Mouse (Mus musculus) kidney, embryonic 14.5 days (tissue): ENCODE measurements around the gene Foxj2. TPM values are rescaled to one million over a fixed set of nuclear protein-coding genes. Genes with fewer than 3 reads are reported as not detected.

Experiments
- ATAC-seq: fragments of 200-750 bp; cut with Nextera tagmentation; 2 replicates; pipeline ENCODE4 v1.8.0; 2017; ENCODE audit warnings: moderate number of reproducible peaks, mild to moderate bottlenecking, moderate TSS enrichment, moderate library complexity; ENCODE audit not compliant: low FRiP score, low TSS enrichment
- H3K27ac ChIP-seq: fragments of 300-500 bp; sonication (generic); 2 replicates; pipeline ENCODE4 v1.5.1; 2014; ENCODE audit warnings: low read depth, mild to moderate bottlenecking, low read length, moderate library complexity, mixed read lengths
- H3K27me3 ChIP-seq: fragments of 300-500 bp; sonication (generic); 2 replicates; pipeline ENCODE4 v1.6.1; 2014; ENCODE audit warnings: mild to moderate bottlenecking, low read length; ENCODE audit not compliant: control insufficient read depth, insufficient read depth
- H3K36me3 ChIP-seq: fragments of 300-500 bp; sonication (generic); 2 replicates; pipeline ENCODE4 v1.6.1; 2014; ENCODE audit warnings: low read length, mixed read lengths; ENCODE audit not compliant: control insufficient read depth, insufficient read depth
- H3K4me1 ChIP-seq: fragments of 300-500 bp; sonication (generic); 2 replicates; pipeline ENCODE4 v1.6.1; 2014; ENCODE audit warnings: low read length, mixed read lengths; ENCODE audit not compliant: control insufficient read depth, insufficient read depth
- H3K4me2 ChIP-seq: fragments of 300-500 bp; sonication (generic); replicated peaks from 2 replicates; pipeline ENCODE4 v1.6.1; 2014; ENCODE audit warnings: low read depth, mild to moderate bottlenecking, low read length
- H3K4me3 ChIP-seq: fragments of 300-500 bp; sonication (generic); 2 replicates; pipeline ENCODE4 v1.5.1; 2014; ENCODE audit warnings: mild to moderate bottlenecking, low read length
- H3K9ac ChIP-seq: fragments of 300-500 bp; sonication (generic); 2 replicates; pipeline ENCODE4 v1.6.1; 2014; ENCODE audit warnings: low read depth, mild to moderate bottlenecking, low read length, moderate library complexity
- H3K9me3 ChIP-seq: fragments of 300-500 bp; sonication (generic); 2 replicates; pipeline ENCODE4 v1.6.1; 2016; ENCODE audit warnings: low read length; ENCODE audit not compliant: control insufficient read depth
- WGBS: fragments of 180-500 bp; shearing (Covaris S2); extraction: QIAGEN DNeasy Blood & Tissue Kit; methylation state at CpG from one replicate; pipeline ENCODE4 v1.1.7; 2014; 5-methylcytosine and 5-hydroxymethylcytosine counted together
- polyA plus RNA-seq: library from polyadenylated mRNA; unstranded; fragments of >200 nt; fragmentation: Nextera tagmentation; extraction: Ambion mirVana; gene quantifications from 2 replicates; pipeline ENCODE4 v1.2.1, GENCODE M21; 2014

The Foxj2 gene
- polyA plus RNA-seq, 1 experiment from 2014 or later: 7.8 TPM

DNA sequence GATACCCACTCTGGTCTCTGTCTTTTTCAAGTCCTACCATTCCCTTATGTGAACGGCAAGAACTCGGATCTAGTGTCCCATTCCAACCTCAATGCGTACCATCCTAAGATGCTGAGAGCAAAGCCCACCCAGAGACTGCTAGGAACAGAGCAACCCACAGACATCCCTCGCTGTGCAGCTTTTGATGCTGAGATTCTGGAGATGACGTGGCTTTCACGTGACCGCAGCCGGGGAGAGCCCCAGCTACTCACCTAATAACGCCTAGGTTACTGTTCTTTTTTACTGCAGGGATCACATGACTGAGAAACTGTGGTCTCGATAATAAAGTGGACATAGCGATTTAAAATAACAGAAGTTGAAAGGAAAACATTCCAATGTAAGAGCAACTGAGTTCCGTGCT, 34.8 kb downstream of the Foxj2 start:
- H3K4me1 ChIP-seq: no peaks in the 10 kb centered on the region
- H3K9me3 ChIP-seq: no peaks in the 10 kb centered on the region; the same call in 1 of the 2 replicates
- no peak for ATAC-seq
- H3K36me3 ChIP-seq: no peaks in the 10 kb centered on the region
- no peak overlapping the region for H3K4me2 ChIP-seq
- H3K27me3 ChIP-seq: no peaks in the 10 kb centered on the region
- H3K4me3 ChIP-seq: no peak overlapping the region
- H3K9ac ChIP-seq: no peak overlapping the region
- 82% methylated on average over 12 of the region's 12 CpGs for WGBS
- no peak overlapping the region for H3K27ac ChIP-seq

GRCm38 (mm10) chr6:122855955-122856354, 36.2 kb downstream of the Foxj2 start, which contains the start of gene C3ar1:
Gene C3ar1, minus strand, starts transcription at chr6:122856161.
- Histone ChIP-seq H3K4me1 (no peaks in the 10 kb centered on the region), H3K4me2 (no peak within 1 kb of the TSS), H3K4me3 (no peak within 1 kb of the TSS), H3K9ac (no peak within 1 kb of the TSS), H3K27me3 (no peaks in the 10 kb centered on the region), H3K9me3 (no peaks in the 10 kb centered on the region), H3K27ac (no peak within 1 kb of the TSS), H3K36me3 (no peaks in the 10 kb centered on the region)
- no peak for ATAC-seq
- 75% methylated on average over 7 of the region's 7 CpGs for WGBS

GRCm38 (mm10) chr6:122862434-122862833, 42.7 kb downstream of the Foxj2 start:
- Histone ChIP-seq H3K4me1 (no peaks in the 10 kb centered on the region), H3K27ac (no peak overlapping the region), H3K36me3 (no peaks in the 10 kb centered on the region), H3K9ac (no peak overlapping the region), H3K4me3 (no peak overlapping the region), H3K27me3 (no peaks in the 10 kb centered on the region), H3K9me3 (peaks cover 11% of the 10 kb centered on the region), H3K4me2 (no peak overlapping the region)
- no peak for ATAC-seq
- WGBS: 77% methylated on average over 6 of the region's 6 CpGs

DNA sequence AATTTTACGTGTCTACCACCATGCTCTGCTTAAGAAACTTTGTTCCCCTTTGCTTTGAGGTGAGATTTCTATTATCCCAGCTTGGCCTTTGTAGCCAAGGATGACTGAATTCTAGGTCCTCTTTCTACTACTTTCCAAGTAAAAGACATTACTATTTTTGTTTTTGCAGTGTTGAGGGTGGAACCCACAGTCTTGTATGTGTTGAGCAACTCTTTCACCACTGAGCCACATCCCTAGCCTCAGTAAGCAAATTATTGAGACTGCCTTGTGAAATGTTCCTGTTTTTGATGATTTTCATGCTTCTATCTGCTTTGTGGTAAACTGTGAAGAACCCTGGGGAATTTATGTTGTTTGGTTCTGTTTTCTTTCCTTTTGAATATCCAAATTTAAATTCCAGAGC, 43.2 kb downstream of the Foxj2 start:
- no peak for ATAC-seq
- 88% methylated on average over 1 of the region's 1 CpGs for WGBS
- no peak overlapping the region for H3K4me2 ChIP-seq
- H3K36me3 ChIP-seq: no peaks in the 10 kb centered on the region
- no peaks in the 10 kb centered on the region for H3K27me3 ChIP-seq
- H3K4me3 ChIP-seq: no peak overlapping the region
- no peaks in the 10 kb centered on the region for H3K4me1 ChIP-seq
- H3K27ac ChIP-seq: no peak overlapping the region
- no peak overlapping the region for H3K9ac ChIP-seq
- peaks cover 11% of the 10 kb centered on the region for H3K9me3 ChIP-seq

GRCm38 (mm10) chr6:122867914-122868313, 48.2 kb downstream of the Foxj2 start:
- no peak overlapping the region for H3K4me3 ChIP-seq
- no peak overlapping the region for H3K9ac ChIP-seq
- no peaks in the 10 kb centered on the region for H3K36me3 ChIP-seq
- H3K27me3 ChIP-seq: no peaks in the 10 kb centered on the region
- no peak overlapping the region for H3K4me2 ChIP-seq
- no peak overlapping the region for H3K27ac ChIP-seq
- no peaks in the 10 kb centered on the region for H3K4me1 ChIP-seq
- H3K9me3 ChIP-seq: no peaks in the 10 kb centered on the region
- ATAC-seq: no peak
- WGBS: 60% methylated on average over 4 of the region's 4 CpGs

DNA sequence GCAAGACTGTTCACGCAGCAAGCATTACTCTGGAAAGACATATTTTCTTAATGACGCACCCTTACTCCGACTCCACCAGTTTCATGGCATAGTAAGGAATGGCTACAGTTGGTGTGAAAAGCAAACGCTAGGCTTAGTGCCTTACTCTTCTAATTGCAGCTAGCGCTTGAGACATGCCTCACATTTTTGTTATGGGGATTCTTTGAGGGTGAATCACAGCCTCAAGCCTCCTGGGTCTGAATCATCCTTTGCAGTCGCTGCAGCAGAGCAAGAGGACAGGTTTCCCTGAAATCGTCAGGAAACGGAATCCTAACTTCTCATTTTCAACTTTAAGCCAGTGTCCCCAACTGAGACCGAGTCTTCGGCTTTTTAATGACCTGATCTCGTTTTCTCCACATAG, 50.1 kb downstream of the Foxj2 start:
- H3K9me3 ChIP-seq: no peaks in the 10 kb centered on the region
- H3K4me3 ChIP-seq: no peak overlapping the region
- no peak overlapping the region for H3K9ac ChIP-seq
- WGBS: 81% methylated on average over 11 of the region's 11 CpGs
- H3K4me2 ChIP-seq: no peak overlapping the region
- no peaks in the 10 kb centered on the region for H3K27me3 ChIP-seq
- no peaks in the 10 kb centered on the region for H3K4me1 ChIP-seq
- no peaks in the 10 kb centered on the region for H3K36me3 ChIP-seq
- no peak overlapping the region for H3K27ac ChIP-seq
- ATAC-seq: no peak

DNA sequence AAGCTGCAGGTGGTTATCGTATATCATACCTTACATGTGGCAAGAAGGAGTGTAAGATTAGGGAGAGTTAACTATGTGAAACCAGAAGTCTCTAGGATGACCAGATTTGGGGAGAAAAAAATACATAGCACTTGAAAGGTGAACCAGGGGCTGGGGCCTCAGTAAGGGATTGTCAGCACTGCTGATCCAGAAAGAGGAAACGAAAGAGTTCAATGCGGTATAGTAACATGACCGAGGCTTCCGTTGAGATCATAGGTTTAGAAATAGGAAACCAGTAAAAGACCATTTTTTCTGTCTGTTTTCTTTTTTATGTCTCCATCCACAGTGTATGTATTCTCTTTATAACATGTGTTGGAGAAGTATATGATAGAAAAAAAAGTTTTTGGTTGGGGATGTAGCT, 53.1 kb downstream of the Foxj2 start:
- H3K9ac ChIP-seq: no peak overlapping the region
- H3K27ac ChIP-seq: no peak overlapping the region
- no peak overlapping the region for H3K4me2 ChIP-seq
- 93% methylated on average over 5 of the region's 5 CpGs for WGBS
- no peak for ATAC-seq
- peaks cover 9% of the 10 kb centered on the region; the same call in 1 of the 2 replicates for H3K36me3 ChIP-seq
- H3K27me3 ChIP-seq: no peaks in the 10 kb centered on the region
- H3K4me3 ChIP-seq: no peak overlapping the region
- H3K4me1 ChIP-seq: peaks cover 9% of the 10 kb centered on the region; the same call in 1 of the 2 replicates
- no peaks in the 10 kb centered on the region for H3K9me3 ChIP-seq

DNA sequence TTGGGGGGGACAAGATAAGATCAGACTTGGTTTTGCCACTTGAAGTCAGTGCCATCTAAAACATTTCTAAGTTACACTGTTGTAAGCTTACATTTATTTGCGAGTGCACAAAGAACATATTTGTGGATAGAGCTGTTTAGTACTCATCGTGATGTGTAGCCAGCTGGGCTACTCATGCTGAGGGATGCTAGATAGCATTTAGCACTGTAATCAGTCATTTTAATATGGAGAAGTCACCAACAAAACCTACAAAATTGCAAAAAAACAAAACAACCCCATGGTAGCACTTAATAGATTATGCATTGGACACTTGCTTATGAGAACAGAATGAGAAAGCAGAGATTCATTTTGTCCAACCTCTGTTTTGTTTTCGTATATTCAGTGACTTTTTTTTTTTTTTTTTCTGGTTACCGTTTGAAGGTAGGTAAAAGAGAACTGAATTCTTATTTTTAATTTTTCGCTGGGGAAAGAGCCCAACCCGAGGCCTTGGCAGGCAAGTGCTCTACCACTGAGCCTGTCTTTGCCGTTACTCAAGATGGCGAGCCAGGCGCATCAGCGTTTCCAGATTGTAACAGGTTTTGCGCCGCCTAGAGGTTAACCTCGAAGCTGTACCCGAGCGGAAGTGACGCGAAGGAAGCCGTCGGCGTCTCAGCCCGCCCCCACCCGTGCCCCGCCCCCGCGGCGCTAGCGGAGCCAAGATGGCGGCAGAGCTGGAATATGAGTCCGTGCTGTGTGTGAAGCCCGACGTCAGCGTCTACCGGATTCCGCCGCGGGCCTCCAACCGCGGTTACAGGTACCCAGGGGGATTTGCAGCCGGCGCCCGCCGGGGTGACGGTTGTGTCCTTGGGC, 54.4 kb downstream of the Foxj2 start, which contains the start of gene Necap1:
TSS of gene Necap1 (plus strand) at position 604 of the 849 bp plus-strand sequence.
- H3K9ac ChIP-seq: peak within 1 kb of the TSS; percentile 88
- peaks cover 9% of the 10 kb centered on the region; the same call in 1 of the 2 replicates for H3K4me1 ChIP-seq
- peak within 1 kb of the TSS; percentile 50 for H3K4me2 ChIP-seq
- whole genome bisulfite sequencing: 10% methylated on average over 34 of the region's 43 CpGs
- ATAC-seq: peak; percentile 99
- H3K36me3 ChIP-seq: peaks cover 12% of the 10 kb centered on the region; the same call in 1 of the 2 replicates
- no peaks in the 10 kb centered on the region for H3K9me3 ChIP-seq
- no peaks in the 10 kb centered on the region for H3K27me3 ChIP-seq
- peak within 1 kb of the TSS; percentile 55; the same call in 1 of the 2 replicates for H3K27ac ChIP-seq
- peak within 1 kb of the TSS; percentile 89 for H3K4me3 ChIP-seq

DNA sequence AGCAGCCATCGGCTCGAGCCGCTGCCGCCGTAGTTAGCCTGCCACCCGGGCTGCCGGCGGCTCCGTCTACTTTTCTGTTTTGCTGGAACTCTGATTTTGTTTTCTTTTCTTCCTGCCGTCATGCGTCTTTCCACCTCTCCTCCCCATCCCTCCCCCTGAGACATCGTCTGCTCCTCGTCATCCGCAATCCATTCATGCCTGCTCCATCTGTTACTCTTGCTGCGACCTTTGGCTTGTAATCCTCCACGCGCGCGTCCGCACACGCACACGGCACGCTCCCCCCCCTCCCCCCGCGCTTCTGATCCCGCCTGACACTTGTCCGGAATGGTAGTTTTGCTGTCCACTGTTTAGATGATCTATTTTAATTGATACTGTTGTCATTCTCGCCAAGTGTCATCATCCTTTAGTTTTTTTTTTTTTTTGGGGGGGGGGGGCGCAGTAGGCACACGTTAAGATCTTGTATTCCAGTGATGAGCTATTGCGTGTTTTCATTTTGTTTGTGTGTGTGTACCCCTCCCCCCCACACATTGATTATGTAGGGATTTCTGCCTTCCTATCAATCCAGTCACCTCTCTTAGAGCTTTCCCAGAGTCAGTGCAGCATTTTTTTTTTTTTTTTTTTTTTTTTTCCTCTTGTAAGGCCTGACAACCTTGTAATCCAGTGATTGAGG, 55.1 kb downstream of the Foxj2 start:
- ATAC-seq: peak; percentile 67
- H3K4me1 ChIP-seq: peaks cover 9% of the 10 kb centered on the region; the same call in 1 of the 2 replicates
- H3K27ac ChIP-seq: peak overlapping the region; percentile 55; the same call in 1 of the 2 replicates
- peak overlapping the region; percentile 89 for H3K4me3 ChIP-seq
- H3K9ac ChIP-seq: peak overlapping the region; percentile 88
- no peaks in the 10 kb centered on the region for H3K27me3 ChIP-seq
- H3K4me2 ChIP-seq: peak overlapping the region; percentile 50
- 1% methylated on average over 30 of the region's 31 CpGs for WGBS
- no peaks in the 10 kb centered on the region for H3K9me3 ChIP-seq
- peaks cover 15% of the 10 kb centered on the region; the same call in 1 of the 2 replicates for H3K36me3 ChIP-seq
